Mouse (Mus musculus) liver, adult 2 months (tissue): ENCODE data around the gene Eri3.

ENCODE experiments used
- CTCF ChIP-seq: fragments of 200-500 bp; IDR thresholded peaks from 2 replicates; pipeline ENCODE4 v1.5.1; 2011; ENCODE audit warnings: low read depth, low read length, control low read depth
- POLR2A ChIP-seq: fragments of 200-500 bp; IDR thresholded peaks from 2 replicates; pipeline ENCODE4 v1.6.1; 2011; ENCODE audit warnings: low read length, control low read depth; ENCODE audit not compliant: insufficient read depth; ENCODE audit errors: extremely low read depth

DNA sequence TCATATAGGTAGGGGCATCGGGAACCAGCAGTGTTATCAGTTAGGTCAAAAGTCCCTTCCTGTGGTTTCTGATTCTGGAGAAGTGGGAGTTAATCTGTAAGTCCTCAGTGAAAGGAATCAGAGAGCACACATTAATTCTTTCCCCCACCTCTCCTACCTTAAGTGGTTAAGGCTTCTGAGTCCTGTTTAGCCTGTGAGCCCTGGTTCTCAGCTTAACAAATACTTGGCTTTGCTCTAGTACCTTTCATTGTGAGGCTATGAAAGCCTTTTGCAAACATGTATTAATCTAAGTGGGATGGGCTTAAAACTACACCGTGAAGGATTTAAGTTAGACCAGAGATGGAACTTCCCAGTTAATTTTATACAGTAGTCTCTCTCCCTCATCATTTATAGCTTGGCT lies 35.8 kb downstream of the Eri3 start:
- no peak for TF ChIP-seq CTCF
- no peak for TF ChIP-seq POLR2A
